Mouse (Mus musculus): ENCODE measurements around the gene Trp53i13.
A peak's percentile ranks its signal among the peaks of the same experiment; 100 is the strongest.

- TF ChIP-seq CTCF (IDR thresholded peaks at IDR 0.05) (peak; percentile 50), POLR2A (IDR thresholded peaks at IDR 0.05; ENCODE audit: insufficient read depth, low read depth, low read length) (peak; percentile 73), EP300 (IDR thresholded peaks at IDR 0.05; ENCODE audit: insufficient read depth, low read depth, low read length) (peak; percentile 61; the same call in 1 of the 2 replicates)
Observed at GRCm38 (mm10) chr11:77492911-77493332, 22.9 kb downstream of the Trp53i13 start.

Measured in heart, adult 2 months (tissue).